Mouse (Mus musculus): ENCODE results near the gene 9130019O22Rik. TPM values are rescaled to one million over a fixed set of nuclear protein-coding genes. Genes with fewer than 3 reads are reported as not detected.
A peak's percentile ranks its signal among the peaks of the same experiment; 100 is the strongest.
"Not testable (repeated sequence)": the region's sequence is repeated elsewhere in the genome, so short reads cannot be mapped to it uniquely, and the experiment has no call there.

9130019O22Rik gene
- polyA plus RNA-seq, 1 experiment from 2014 or later: 5.7 TPM

DNA sequence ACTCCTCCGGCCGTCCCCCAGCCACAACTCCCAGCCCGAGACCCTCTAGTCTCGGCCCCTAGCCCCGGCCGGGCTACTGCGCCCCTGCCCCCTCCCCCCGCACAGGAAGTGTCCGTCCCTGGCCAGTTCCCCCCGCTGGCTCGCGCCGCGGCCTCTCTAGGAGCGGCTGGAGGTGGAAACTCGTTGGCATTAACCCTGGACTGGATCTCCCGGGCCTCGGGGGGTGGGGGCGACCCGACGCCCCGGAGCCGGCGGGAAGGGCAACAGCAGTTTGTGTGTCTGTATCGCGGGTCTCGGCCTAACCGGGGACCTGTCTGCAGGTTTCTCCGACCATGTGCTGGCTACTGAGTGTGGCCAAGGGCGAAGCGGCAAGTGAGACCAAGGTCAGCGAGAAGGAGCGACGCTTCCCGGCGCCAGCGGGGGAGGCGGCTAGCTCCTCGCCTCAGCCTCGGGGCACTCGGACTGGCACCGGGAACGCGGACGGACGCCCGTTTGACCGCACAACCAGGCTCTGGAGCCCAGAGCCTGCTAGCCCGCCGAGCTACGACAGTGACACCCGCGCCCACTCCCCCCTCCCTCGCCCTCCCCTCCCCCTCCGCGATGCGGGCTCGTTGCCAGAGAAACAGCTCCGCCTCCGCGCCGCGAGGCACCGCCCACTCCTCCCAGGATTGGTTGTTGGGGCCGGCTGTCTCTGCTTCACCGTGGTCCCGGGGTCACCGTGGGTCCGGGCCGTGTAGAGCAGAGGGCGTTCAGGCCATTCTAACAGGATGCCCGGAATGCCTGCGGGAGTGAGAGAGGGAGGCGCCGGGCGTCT, 41.2 kb downstream of the 9130019O22Rik start, which contains the start of gene Zfp768:
Gene Zfp768, minus strand, starts transcription at position 78 of the 814 bp plus-strand sequence.
- WGBS: under 1% methylated on average over 71 of the region's 76 CpGs
- peak; percentile 90 for ATAC-seq (ENCODE audit: low FRiP score)

GRCm38 (mm10) chr7:127345092-127345491, 41.9 kb downstream of the 9130019O22Rik start:
- peak overlapping the region; percentile 93 for H3K4me3 ChIP-seq (replicated peaks; ENCODE audit: low read length)
- H3K27me3 ChIP-seq (ENCODE audit: control insufficient read depth, insufficient read depth, low read length): no peaks in the 10 kb centered on the region
- WGBS: under 1% methylated on average over 42 of the region's 42 CpGs
- H3K9ac ChIP-seq: peak overlapping the region; percentile 93
- H3K4me2 ChIP-seq (replicated peaks): peak overlapping the region; percentile 67
- peaks cover 13% of the 10 kb centered on the region for H3K4me1 ChIP-seq (replicated peaks; ENCODE audit: control insufficient read depth, insufficient read depth, low read length)
- H3K9me3 ChIP-seq (ENCODE audit: control insufficient read depth, low read length): no peaks in the 10 kb centered on the region
- peak overlapping the region; percentile 97 for H3K27ac ChIP-seq
- DNase-seq (ENCODE audit: low spot score) (no peak), ATAC-seq (ENCODE audit: low FRiP score) (peak; percentile 25)
- H3K36me3 ChIP-seq (replicated peaks; ENCODE audit: control insufficient read depth, insufficient read depth): peaks cover 23% of the 10 kb centered on the region

More for the DNA sequence above, 41.2 kb downstream of the 9130019O22Rik start, which contains the start of gene Zfp768:
- peak within 1 kb of the TSS; percentile 93 for H3K4me3 ChIP-seq (replicated peaks; ENCODE audit: low read length)
- peaks cover 23% of the 10 kb centered on the region for H3K36me3 ChIP-seq (replicated peaks; ENCODE audit: control insufficient read depth, insufficient read depth)
- H3K9me3 ChIP-seq (ENCODE audit: control insufficient read depth, low read length): no peaks in the 10 kb centered on the region
- peak; percentile 94 for DNase-seq (ENCODE audit: low spot score)
- no peaks in the 10 kb centered on the region for H3K27me3 ChIP-seq (ENCODE audit: control insufficient read depth, insufficient read depth, low read length)
- peaks cover 13% of the 10 kb centered on the region for H3K4me1 ChIP-seq (replicated peaks; ENCODE audit: control insufficient read depth, insufficient read depth, low read length)
- peak within 1 kb of the TSS; percentile 67 for H3K4me2 ChIP-seq (replicated peaks)
- peak within 1 kb of the TSS; percentile 93 for H3K9ac ChIP-seq
- H3K27ac ChIP-seq: peak within 1 kb of the TSS; percentile 97

- H3K4me2 ChIP-seq (replicated peaks): peak overlapping the region; percentile 67
- WGBS: 88% methylated on average over 8 of the region's 8 CpGs
These were observed 42.6 kb downstream of the 9130019O22Rik start for GRCm38 (mm10) chr7:127344371-127344770.

GRCm38 (mm10) chr7:127343351-127344019, 43.5 kb downstream of the 9130019O22Rik start:
- Histone ChIP-seq H3K4me1 (replicated peaks; ENCODE audit: control insufficient read depth, insufficient read depth, low read length) (peaks cover 13% of the 10 kb centered on the region), H3K27me3 (ENCODE audit: control insufficient read depth, insufficient read depth, low read length) (no peaks in the 10 kb centered on the region), H3K36me3 (replicated peaks; ENCODE audit: control insufficient read depth, insufficient read depth) (peaks cover 23% of the 10 kb centered on the region), H3K27ac (no peak overlapping the region), H3K4me2 (replicated peaks) (no peak overlapping the region), H3K4me3 (replicated peaks; ENCODE audit: low read length) (no peak overlapping the region), H3K9me3 (ENCODE audit: control insufficient read depth, low read length) (no peaks in the 10 kb centered on the region), H3K9ac (no peak overlapping the region)
- WGBS: 96% methylated on average over 38 of the region's 38 CpGs
- no peak for ATAC-seq (ENCODE audit: low FRiP score)
- DNase-seq (ENCODE audit: low spot score): no peak

More at GRCm38 (mm10) chr7:127344371-127344770, 42.6 kb downstream of the 9130019O22Rik start:
- no peaks in the 10 kb centered on the region for H3K27me3 ChIP-seq (ENCODE audit: control insufficient read depth, insufficient read depth, low read length)
- no peak for DNase-seq (ENCODE audit: low spot score)
- H3K9me3 ChIP-seq (ENCODE audit: control insufficient read depth, low read length): no peaks in the 10 kb centered on the region
- H3K4me1 ChIP-seq (replicated peaks; ENCODE audit: control insufficient read depth, insufficient read depth, low read length): peaks cover 13% of the 10 kb centered on the region
- H3K9ac ChIP-seq: peak overlapping the region; percentile 93
- no peak for ATAC-seq (ENCODE audit: low FRiP score)
- H3K4me3 ChIP-seq (replicated peaks; ENCODE audit: low read length): peak overlapping the region; percentile 93
- peaks cover 23% of the 10 kb centered on the region for H3K36me3 ChIP-seq (replicated peaks; ENCODE audit: control insufficient read depth, insufficient read depth)
- H3K27ac ChIP-seq: no peak overlapping the region

DNA sequence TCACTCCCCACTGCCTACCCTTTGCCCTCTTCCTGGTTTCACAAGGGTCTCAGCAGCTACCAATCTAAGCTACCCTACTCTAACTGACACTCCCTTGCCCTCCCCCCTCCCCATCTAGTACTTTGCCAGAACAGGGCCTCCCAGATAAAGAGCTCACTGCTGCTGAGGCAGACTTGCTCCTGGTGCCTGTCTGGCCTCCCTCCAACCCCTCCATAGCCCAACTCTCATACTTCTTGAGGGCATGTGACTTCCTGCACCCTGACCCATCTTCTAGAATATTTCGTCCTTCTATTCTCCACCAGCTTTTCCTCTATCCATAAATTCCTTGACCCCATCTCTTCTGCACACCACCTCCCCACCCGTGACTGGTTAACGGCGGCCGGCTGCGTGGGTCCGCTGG, 44.1 kb downstream of the 9130019O22Rik start:
- Histone ChIP-seq H3K27me3 (ENCODE audit: control insufficient read depth, insufficient read depth, low read length) (no peaks in the 10 kb centered on the region), H3K4me2 (replicated peaks) (no peak overlapping the region), H3K4me1 (replicated peaks; ENCODE audit: control insufficient read depth, insufficient read depth, low read length) (peaks cover 13% of the 10 kb centered on the region), H3K36me3 (replicated peaks; ENCODE audit: control insufficient read depth, insufficient read depth) (peaks cover 23% of the 10 kb centered on the region), H3K27ac (no peak overlapping the region), H3K9me3 (ENCODE audit: control insufficient read depth, low read length) (no peaks in the 10 kb centered on the region), H3K9ac (no peak overlapping the region), H3K4me3 (replicated peaks; ENCODE audit: low read length) (no peak overlapping the region)
- no peak for DNase-seq (ENCODE audit: low spot score)
- no peak for ATAC-seq (ENCODE audit: low FRiP score)
- WGBS: 94% methylated on average over 7 of the region's 7 CpGs

- Histone ChIP-seq H3K4me1 (replicated peaks; ENCODE audit: control insufficient read depth, insufficient read depth, low read length) (peaks cover 13% of the 10 kb centered on the region), H3K27ac (no peak overlapping the region), H3K27me3 (ENCODE audit: control insufficient read depth, insufficient read depth, low read length) (no peaks in the 10 kb centered on the region), H3K9me3 (ENCODE audit: control insufficient read depth, low read length) (no peaks in the 10 kb centered on the region), H3K4me3 (replicated peaks; ENCODE audit: low read length) (no peak overlapping the region), H3K4me2 (replicated peaks) (no peak overlapping the region), H3K9ac (no peak overlapping the region), H3K36me3 (replicated peaks; ENCODE audit: control insufficient read depth, insufficient read depth) (peaks cover 23% of the 10 kb centered on the region)
- WGBS: 73% methylated on average over 4 of the region's 4 CpGs
- DNase-seq (ENCODE audit: low spot score) (no peak), ATAC-seq (ENCODE audit: low FRiP score) (no peak)
These were observed 44.6 kb downstream of the 9130019O22Rik start for GRCm38 (mm10) chr7:127342332-127342731.

DNA sequence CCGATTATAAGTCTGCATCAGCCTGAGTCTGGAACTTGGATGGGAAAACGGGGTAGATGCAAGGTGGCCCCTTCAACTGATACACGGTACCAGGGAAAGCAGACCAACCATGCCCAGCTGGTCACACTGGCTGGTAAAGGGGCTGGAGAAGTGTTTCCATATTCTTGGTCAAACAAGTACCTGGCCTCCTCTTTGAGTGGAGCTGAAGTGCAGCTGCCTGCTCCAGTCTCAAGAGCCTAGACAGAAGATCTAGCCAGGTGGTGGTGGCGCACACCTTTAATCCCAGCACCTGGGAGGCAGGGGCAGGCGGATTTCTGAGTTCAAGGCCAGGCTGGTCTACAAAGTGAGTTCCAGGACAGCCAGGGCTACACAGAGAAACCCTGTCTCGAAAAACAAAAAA, 45.1 kb downstream of the 9130019O22Rik start:
- WGBS: 96% methylated on average over 6 of the region's 6 CpGs
- not testable (repeated sequence) for H3K4me2 ChIP-seq (replicated peaks); H3K9ac ChIP-seq; H3K27me3 ChIP-seq (ENCODE audit: control insufficient read depth, insufficient read depth, low read length); DNase-seq (ENCODE audit: low spot score); H3K27ac ChIP-seq; H3K4me3 ChIP-seq (replicated peaks; ENCODE audit: low read length); H3K9me3 ChIP-seq (ENCODE audit: control insufficient read depth, low read length); ATAC-seq (ENCODE audit: low FRiP score)
- peaks cover 23% of the 10 kb centered on the region for H3K36me3 ChIP-seq (replicated peaks; ENCODE audit: control insufficient read depth, insufficient read depth)
- H3K4me1 ChIP-seq (replicated peaks; ENCODE audit: control insufficient read depth, insufficient read depth, low read length): peaks cover 13% of the 10 kb centered on the region

DNA sequence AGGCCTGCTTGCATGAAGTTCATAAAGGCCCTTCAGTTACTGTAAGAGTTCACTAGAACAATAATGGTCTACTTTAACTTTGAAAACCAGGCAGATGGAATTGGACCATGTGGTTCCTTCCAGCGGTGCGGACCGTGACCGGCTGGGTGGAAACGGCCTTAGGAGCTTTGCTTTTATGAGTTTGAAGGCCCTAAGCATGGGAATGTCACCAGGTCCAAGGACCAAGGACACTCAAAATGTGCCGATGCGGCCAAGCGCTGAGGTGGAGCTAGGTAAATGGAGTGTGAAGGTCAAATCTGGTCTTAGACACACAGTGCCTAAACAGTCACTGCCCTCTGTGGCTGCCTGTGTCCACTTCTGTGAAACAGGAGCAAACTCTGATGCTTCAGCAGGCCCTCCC, 45.6 kb downstream of the 9130019O22Rik start:
- DNase-seq (ENCODE audit: low spot score) (no peak), ATAC-seq (ENCODE audit: low FRiP score) (no peak)
- H3K27ac ChIP-seq: no peak overlapping the region
- peaks cover 8% of the 10 kb centered on the region for H3K4me1 ChIP-seq (replicated peaks; ENCODE audit: control insufficient read depth, insufficient read depth, low read length)
- peaks cover 23% of the 10 kb centered on the region for H3K36me3 ChIP-seq (replicated peaks; ENCODE audit: control insufficient read depth, insufficient read depth)
- no peak overlapping the region for H3K9ac ChIP-seq
- 95% methylated on average over 8 of the region's 8 CpGs for WGBS
- H3K27me3 ChIP-seq (ENCODE audit: control insufficient read depth, insufficient read depth, low read length): no peaks in the 10 kb centered on the region
- no peak overlapping the region for H3K4me2 ChIP-seq (replicated peaks)
- no peak overlapping the region for H3K4me3 ChIP-seq (replicated peaks; ENCODE audit: low read length)
- no peaks in the 10 kb centered on the region for H3K9me3 ChIP-seq (ENCODE audit: control insufficient read depth, low read length)

GRCm38 (mm10) chr7:127337636-127338035, 49.3 kb downstream of the 9130019O22Rik start:
- H3K4me2 ChIP-seq (replicated peaks): no peak overlapping the region
- H3K4me3 ChIP-seq (replicated peaks; ENCODE audit: low read length): no peak overlapping the region
- peaks cover 10% of the 10 kb centered on the region for H3K36me3 ChIP-seq (replicated peaks; ENCODE audit: control insufficient read depth, insufficient read depth)
- H3K4me1 ChIP-seq (replicated peaks; ENCODE audit: control insufficient read depth, insufficient read depth, low read length): no peaks in the 10 kb centered on the region
- H3K27me3 ChIP-seq (ENCODE audit: control insufficient read depth, insufficient read depth, low read length): no peaks in the 10 kb centered on the region
- no peak for ATAC-seq (ENCODE audit: low FRiP score)
- H3K9ac ChIP-seq: no peak overlapping the region
- no peaks in the 10 kb centered on the region for H3K9me3 ChIP-seq (ENCODE audit: control insufficient read depth, low read length)
- DNase-seq (ENCODE audit: low spot score): no peak
- WGBS: 75% methylated on average over 4 of the region's 4 CpGs
- no peak overlapping the region for H3K27ac ChIP-seq

All from hindbrain, embryonic 14.5 days (tissue).